Mouse (Mus musculus): ENCODE data around the gene Supt20. TPM values are rescaled to one million over a fixed set of nuclear protein-coding genes. Genes with fewer than 3 reads are reported as not detected.
"Not testable (repeated sequence)": the region's sequence is repeated elsewhere in the genome, so short reads cannot be mapped to it uniquely, and the experiment has no call there.

The Supt20 gene
- total RNA-seq, 2 experiments from 2014 or later = 57.6 to 62.0 TPM

DNA sequence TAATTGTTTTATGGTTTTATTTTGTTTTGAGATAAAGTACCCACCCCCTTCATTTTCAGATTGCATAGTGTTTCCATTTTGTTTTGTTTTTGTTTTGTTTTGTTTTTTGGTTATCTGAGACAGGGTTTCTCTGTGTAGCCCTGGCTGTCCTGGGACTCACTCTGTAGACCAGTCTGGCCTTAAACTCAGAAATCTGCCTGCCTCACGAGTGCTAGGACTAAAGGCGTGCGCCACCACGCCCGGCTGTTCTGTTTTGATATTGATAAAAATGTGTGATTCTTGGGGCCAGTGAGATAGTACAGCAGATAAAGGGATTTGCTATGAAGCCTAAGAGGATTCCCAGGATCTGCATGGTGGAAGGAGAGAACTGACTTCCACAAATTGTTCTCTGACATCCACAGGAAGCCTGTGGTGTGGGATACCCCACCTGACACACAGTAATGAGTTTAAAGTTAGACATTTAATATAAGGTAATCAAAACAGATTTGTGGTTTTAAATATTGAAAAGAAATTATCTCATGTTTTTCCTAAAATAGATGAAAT, 7.2 kb downstream of the Supt20 start:
- no peak for DNase-seq (ENCODE audit: low spot score in 2 of 2)

DNA sequence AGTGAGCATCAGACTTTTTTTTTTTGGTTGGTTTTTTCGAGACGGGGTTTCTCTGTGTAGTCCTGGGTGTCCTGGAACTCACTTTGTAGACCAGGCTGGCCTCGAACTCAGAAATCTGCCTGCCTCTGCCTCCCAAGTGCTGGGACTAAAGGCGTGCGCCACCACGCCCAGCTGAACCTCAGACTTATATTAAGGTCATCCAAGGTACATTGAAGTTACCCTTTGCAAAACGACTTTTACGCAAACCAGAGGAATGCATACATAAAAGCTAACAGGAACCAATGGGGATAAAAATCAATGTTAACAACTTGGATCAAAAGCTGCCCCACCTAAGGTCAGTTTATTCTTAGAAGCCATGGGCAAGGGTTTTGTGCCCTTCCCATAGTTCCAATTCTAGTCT, 11.5 kb downstream of the Supt20 start:
- DNase-seq (ENCODE audit: low spot score in 2 of 2) = not testable (repeated sequence)

DNA sequence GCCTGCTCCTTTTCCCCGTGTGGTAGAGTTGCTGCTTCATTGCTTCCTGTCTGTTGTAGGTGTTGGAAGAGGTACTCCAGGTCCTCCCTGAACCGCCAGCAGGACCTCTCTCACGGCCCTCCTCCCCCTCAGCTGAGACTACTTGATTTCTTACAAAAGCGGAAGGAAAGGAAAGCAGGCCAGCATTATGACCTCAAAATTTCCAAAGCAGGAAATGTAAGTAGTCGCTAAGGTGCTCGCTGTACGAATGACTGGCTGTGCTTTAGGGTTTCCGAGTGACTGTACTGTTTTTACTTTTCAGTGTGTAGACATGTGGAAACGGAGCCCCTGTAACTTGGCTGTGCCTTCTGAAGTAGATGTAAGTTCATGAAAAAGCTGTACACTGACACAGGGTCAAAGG, 16.4 kb downstream of the Supt20 start:
- DNase-seq (ENCODE audit: low spot score in 2 of 2) = no peak

DNA sequence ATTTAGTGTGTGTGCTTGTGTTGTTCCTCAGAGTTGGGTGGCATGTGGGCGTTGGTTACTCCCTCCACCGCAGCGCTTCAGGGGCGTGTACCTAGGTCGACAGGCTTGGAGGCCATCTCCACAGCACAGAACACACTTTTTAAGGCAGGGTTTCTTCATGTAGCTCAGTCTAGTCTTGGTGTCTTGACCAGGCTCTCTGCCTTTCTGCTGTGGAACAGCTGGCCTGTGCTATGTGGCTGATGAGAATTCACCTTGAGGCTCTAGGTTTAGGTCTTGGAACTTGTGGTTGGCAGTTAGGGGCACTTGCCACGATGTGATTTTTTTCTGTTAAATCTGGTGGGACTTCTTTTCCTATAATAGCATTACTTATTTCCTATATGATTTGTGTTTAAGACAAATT, 21.6 kb downstream of the Supt20 start, which contains the start of gene Gm21958:
Gene Gm21958 (minus strand): TSS at position 101 of the 400 bp plus-strand sequence.
- DNase-seq (ENCODE audit: low spot score in 2 of 2) = no peak

DNA sequence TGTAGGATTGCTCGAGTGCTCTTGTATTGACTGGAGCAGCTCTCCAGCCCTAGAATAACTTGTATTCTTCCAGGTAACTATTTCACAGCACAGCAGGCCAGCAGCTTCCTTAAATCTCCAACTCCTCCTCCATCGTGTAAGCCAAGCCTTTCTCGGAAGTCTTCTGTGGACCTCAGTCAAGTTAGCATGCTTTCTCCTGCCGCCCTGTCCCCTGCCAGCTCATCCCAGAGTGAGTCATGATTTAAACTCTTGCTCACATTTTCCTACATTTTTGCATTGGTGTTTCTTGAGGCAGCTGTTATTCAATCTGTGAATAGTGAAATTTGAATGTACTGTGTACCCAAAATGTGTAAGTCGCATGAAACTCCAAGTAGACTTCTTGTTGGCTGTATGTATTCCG, 22.9 kb downstream of the Supt20 start:
- DNase-seq (ENCODE audit: low spot score in 2 of 2) = no peak

DNA sequence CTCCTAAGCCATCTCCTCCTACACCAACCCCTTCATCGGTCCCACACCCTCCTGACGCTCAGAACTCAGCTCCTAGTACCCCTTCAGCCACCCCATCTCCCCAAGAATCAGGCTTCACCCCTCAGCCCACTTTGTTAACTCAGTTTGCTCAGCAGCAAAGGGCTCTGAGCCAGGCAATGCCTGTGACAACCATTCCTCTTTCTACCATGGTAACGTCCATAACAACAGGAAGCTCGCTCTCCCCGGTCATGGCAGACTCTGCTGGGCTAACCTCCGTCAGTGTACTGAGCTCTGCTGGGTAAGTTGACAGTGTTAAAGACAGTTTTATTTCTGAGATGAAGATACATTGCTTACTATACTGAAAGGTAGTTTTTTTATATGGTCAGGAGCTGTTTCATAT, 24.7 kb downstream of the Supt20 start:
- DNase-seq (ENCODE audit: low spot score in 2 of 2) = no peak

DNA sequence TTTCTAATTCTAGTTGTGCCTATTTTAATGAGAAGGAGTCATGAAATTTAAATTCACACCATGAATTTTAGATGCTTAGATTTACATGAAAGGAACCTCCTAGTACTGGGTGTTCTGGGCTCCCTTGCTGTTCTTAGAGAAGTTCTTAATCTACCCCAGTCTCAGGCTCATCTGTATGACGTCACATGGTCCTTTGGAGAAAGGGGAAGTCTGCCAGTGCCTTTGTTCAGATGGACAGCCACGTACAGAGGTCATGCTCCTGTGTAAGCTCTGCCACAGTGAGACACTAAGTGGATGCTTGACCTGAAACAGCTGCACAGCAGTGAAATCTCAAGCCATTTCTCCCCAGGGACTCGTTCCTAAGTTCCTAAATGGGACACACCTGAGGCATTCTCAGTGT, 26.3 kb downstream of the Supt20 start:
- no peak for DNase-seq (ENCODE audit: low spot score in 2 of 2)

DNA sequence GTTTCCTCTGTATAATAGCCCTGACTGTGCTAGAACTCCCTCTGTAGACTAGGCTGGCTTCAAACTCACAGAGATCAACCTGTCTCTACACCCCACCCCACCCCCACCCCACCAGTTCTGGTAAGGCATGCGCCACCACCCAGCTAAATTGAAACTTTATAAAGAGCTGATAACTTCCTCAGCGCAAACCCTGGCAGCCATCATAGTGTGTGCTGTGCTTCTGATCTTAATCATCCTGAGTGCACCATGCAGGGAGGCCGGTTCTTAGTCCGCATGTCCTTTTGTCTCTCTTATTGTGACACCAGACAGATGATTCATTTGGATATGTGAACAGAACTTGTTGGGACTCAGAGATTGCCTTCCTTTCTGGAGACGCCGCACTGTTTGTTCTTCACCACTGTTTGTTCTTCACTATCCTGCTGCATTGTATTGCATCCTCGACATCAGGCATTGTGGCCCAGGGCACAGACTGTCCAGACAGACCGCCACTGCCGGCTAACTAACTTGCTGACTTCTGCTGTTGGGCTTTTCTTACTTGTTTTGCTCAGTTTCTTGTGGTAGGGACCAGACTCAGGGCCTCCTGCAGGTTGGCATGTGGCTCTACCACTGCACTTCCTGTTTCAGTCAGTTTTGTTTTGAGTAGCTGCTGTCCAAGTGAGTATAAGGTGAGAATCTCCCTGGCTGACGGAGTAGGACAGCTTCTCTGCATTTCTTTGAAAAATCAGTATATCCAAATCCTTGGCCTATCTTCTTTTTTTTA, 31.3 kb downstream of the Supt20 start:
- DNase-seq (ENCODE audit: low spot score in 2 of 2) = no peak

DNA sequence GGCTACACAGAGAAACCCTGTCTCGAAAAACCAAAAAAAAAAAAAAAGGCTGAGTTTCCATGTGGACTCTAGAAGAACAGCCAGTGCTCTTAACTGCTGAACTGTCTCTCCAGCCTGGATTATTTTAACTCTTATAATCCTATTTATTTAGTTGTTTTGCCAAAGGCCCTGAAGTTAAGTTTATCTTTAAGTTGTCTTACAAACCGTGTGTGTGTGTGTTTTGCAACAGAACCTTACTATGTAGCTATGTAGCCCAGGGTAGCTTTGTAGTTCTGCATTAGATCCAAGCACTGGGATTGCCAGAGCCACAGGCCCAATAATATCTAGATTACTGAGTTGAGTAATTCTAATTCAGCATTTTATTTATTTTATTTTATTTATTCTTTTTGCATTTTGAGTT, 32.7 kb downstream of the Supt20 start:
- no peak for DNase-seq (ENCODE audit: low spot score in 2 of 2)

DNA sequence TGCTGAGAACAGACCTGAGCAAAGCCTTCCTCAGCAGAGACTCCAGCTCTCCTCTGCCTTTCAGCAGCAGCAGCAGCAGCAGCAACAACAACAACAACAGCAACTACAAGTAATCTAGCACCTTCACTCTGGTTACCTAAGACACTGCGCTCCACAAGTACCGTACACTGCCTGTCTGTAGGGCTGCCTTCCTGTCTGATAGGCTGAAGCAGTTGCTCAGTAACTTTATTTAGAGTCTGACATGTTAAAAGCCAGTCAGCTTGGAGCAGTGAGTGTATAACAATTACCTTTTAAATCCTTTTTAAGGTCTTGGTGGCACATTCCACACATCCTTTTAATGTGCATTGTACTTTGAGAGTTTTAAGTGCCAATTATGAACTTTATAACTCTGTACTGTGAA, 35.0 kb downstream of the Supt20 start:
- no peak for DNase-seq (ENCODE audit: low spot score in 2 of 2)

DNA sequence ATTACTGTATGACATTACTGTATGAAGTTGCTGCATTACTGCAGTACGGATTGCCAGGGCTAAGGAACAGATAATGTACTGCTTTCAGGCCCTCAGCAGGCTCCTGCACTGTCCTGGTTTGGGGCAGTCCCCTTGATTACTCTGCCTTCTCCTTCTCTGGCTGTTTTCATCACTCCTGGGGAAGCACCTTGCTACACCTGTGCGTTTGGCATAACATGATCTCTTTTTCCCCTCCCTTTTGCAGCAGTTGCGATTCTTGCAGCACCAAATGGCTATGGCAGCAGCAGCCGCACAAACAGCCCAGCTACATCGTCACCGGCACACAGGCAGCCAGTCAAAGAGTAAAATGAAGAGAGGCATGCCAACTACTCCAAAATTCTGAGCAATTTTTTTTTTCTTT, 35.5 kb downstream of the Supt20 start:
- DNase-seq (ENCODE audit: low spot score in 2 of 2) = no peak

DNA sequence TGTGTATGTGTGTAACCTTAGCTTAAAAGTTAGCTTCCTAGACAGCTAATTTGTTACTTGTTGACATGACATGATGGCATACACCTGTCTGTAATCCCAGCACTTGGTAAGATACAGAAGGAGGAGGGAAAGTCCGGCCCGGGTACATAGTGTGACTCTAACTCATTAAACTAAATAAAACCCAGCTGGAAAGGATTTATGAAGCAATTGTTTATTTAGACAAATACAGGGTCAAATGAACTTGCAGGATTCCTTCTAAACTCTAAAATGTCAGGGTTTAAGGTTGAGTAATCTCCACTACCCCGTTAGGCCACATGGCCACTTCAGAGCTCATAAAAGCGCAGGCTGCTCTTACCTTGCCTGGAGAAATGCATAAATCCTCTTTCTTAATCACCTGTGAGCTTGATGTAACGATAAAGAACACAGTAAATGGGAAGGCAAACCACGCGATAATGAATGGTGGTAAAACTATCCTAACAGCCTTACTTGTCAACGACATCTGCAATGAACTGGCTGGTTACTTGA, 39.1 kb downstream of the Supt20 start:
- no peak for DNase-seq (ENCODE audit: low spot score in 2 of 2)

DNA sequence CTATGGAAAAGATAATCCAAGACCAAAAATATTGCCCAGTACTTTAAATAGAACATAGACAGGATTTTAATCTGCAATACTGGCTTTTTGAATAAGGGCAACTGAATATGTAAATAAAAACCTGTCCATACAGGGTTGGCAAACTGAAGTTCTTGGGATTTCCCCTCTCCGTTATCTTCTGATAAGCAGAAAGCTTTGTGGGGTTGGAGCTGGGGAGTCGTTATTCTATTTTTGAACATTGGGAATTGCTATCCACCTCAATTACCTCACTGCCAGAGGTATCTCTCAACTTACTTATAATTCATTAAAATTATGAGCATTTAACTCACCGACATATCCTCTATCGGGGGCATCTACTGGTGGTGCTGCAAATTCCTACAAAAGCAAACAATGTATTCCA, 39.8 kb downstream of the Supt20 start:
- DNase-seq (ENCODE audit: low spot score in 2 of 2) = no peak

DNA sequence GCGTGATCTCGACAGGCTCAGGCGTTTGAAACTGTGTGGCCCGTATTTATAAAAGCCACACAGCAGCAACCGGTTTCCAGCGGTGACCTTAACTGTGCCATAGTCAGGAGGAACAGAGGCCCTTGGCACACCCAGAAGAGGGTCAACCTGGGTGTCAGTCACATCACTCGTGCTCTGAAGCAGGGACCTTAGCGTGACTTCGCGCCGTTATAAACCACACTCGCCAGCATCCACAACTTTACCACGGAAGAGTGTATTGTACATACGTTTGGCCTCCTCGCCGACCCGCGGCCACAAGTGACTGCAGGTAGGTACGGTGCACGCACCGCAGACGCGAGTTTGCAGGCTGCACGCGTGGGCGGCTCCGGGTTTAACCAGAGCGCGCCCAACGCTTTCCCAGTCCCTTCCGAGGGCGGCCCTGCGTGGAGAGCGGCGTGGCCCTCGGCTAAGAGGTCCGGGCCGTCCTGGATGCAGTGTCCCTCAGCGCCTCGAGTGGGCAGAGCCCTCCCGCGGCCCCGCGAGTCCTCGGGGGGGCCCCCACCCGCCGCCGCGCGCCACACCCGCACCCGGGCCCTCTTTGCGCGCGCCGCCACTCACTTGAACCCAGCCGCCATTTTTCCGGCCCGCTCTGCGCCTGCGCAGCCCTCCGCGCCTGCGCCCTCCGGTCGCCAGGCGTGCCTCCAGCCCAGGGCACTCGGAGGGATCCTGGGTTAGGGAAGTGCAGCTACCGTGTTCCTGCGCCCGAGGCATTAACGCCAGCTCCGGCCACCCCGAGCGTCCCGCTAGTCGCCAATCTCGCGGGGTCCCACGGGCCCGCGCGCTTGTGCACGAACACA, 42.0 kb downstream of the Supt20 start:
- DNase-seq (ENCODE audit: low spot score in 2 of 2) = peak; percentile 90 to 96

DNA sequence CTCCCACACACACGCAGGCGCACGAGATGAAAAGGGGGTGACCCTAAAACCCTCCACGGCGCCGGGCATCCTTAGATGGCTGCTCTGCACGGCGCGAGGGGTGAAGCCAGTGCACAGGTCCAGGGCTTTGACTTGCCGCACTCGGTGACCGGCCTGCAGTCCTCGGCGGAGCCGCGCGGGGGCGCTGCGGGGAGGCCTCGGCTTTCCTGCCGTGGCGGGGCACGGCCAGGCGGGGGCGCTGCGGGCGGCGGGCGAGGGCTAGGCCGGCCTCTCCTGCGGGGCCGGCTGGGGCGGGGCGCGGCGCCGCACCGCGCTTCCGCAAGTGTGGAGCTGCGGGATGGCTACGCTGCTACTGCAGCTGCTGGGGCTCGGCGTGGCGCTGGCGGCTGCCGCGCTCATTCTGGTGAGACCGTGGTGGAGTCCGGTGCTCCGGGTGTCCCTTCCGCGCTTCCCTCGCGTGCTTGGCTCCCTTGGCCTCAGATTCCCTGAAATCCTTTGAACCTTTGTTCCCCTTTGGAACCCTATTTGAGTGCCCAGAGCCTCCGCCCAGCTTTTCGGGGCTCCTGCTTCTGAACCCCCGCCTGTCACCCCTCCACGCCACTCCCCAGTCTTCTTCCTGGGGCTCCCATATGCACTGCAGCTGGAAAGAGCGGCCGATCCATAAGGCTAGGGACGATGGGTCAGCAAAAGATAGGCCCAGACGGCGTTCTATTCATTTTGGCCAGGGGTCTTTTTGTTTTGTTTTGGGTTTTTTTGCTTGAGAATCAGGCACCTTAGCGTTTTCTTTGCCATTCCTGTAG, 42.8 kb downstream of the Supt20 start, which contains the start of the genes Exosc8 and Alg5:
Gene Exosc8 (minus strand): TSS at position 147 of the 800 bp plus-strand sequence.
Gene Alg5 (plus strand): TSS at position 293 of the 800 bp plus-strand sequence.
- DNase-seq (ENCODE audit: low spot score in 2 of 2) = peak; percentile 98 to 99

DNA sequence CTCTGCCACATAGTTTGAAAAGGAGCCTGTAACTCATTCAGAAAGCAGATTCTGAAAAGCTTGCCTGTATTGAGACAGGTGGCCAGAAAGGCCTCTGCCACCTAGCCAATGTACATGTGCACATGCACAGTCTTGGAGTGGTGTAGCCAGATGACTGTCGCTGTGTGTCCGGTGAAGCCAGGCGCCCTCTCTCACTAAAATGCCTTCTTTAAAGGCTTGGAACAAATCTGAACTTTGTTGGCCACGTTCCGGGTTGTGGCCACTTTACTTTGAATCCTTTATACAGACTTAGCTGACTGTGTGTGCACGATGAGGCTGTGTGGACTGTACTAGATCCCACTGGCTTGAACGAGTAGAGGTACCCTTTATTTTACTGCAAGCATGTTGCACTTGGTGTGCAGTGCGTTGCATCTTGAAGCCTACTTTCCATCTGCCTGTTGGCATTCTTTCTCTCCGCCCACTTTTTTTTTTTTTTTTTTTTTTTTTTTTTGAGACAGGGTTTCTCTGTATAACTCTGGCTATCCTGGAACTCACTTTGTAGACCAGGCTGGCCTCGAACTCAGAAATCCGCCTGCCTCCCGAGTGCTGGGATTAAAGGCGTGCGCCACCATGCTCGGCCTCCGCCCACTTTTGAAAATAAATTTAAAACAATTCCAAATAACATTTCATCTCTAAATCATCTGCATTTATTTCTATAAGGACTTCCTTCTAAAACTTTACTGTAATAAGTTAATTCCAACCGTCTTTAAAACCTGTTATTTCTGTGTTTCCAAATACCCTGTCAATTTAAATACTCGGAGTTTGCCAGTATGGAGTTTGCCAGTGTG, 43.7 kb downstream of the Supt20 start:
- peak; percentile 29 to 39 for DNase-seq (ENCODE audit: low spot score in 2 of 2)

DNA sequence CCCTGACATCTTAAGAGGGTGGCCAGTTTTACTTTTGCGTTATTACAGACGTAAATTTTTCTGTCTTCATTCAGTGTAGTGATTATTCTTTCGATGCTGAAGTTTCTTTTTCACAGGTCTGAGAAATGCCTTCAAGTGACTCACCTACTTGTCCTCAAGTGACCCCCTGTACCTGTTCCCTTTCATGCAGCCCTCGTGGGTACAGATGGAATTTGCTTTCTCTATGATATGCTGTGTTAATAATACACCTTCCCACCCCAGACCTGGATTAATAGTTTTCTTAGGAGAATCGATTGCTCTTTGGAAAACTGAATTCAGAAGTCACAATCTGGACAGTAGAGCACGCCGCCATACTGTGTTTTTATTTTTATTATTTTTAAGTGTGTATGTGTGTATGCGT, 44.7 kb downstream of the Supt20 start:
- no peak for DNase-seq (ENCODE audit: low spot score in 2 of 2)

DNA sequence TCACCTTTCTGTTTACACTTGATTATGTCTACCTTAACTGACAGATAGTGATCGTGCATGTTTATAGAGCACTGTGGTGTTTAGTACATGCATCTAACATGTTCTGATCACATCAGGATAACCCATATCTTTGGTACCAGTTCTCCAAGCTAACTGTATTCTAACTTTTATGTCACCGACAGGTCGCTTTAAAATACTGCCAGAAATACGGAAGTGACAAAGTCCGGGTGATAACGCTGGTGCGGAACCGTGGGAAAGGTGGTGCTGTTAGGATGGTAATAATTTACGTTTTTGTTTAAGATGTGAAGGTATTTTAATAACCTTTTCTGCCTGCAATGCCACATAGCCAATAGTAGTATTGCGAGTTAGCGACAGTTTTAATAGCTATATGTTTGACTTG, 49.4 kb downstream of the Supt20 start:
- DNase-seq (ENCODE audit: low spot score in 2 of 2) = no peak

DNA sequence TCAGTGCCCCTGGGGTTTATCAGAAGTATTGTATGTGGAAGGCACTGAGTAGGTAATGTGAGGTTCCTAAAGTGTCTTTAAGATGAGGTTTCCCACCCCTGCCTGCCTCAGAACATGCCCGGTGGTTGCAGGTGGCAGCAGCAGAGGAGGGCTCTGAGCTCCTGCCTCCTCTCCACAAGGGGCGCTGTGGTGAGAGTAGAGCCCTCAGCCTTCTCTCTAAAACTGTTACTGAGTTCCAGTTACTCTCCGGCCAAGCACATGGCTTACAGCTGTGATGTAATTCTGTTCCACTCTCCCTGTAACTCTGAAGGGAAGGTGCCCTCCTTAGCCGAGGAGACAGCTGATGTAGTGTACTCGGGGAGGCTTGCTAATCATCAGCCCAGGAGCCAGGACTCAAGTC, 53.2 kb downstream of the Supt20 start:
- DNase-seq (ENCODE audit: low spot score in 2 of 2) = peak; percentile 29 to 42

DNA sequence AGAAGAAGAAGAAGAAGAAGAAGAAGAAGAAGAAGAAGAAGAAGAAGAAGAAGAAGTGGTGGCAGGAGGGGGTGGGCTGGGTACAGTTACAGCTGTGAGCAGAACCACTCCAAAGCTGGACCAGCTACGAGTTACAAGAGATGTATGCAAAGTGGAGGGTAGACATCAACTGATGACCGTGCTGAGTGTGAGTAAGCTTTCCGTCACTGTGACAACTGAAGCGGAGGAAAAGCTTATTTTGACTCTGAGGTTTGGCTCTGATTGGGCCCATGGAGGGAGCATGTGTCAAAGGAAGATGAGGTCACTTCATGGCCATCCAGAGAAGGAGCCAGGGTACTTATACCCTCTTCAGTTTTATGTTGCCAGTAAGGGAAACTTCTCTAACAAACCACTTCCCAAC, 60.8 kb downstream of the Supt20 start:
- no peak for DNase-seq (ENCODE audit: low spot score in 2 of 2)

All from layer of hippocampus, postnatal 10 days (tissue).